Mouse (Mus musculus) kidney, postnatal 0 days (tissue): ENCODE measurements around the gene Gm42791. TPM values are rescaled to one million over a fixed set of nuclear protein-coding genes. Genes with fewer than 3 reads are reported as not detected.

ENCODE experiments used
- ATAC-seq: fragments of 200-750 bp; cut with Nextera tagmentation; replicated peaks from 2 replicates; pipeline ENCODE4 v1.8.0; 2017; ENCODE audit warnings: low read depth, moderate number of reproducible peaks, moderate TSS enrichment, moderate library complexity; ENCODE audit not compliant: low FRiP score
- DNase-seq: peaks from one replicate; pipeline ENCODE4 v3.0.0-alpha.2; 2016; ENCODE audit warnings: low spot score
- H3K27ac ChIP-seq: fragments of 300-500 bp; sonication (generic); 2 replicates; pipeline ENCODE4 v1.5.1; 2014; ENCODE audit warnings: mild to moderate bottlenecking
- H3K27me3 ChIP-seq: fragments of 300-500 bp; sonication (generic); 2 replicates; pipeline ENCODE4 v1.6.1; 2014; ENCODE audit warnings: low read length, mixed read lengths; ENCODE audit not compliant: insufficient read depth
- H3K36me3 ChIP-seq: fragments of 300-500 bp; sonication (generic); 2 replicates; pipeline ENCODE4 v1.6.1; 2014; ENCODE audit warnings: low read length, mixed read lengths; ENCODE audit not compliant: insufficient read depth
- H3K4me1 ChIP-seq: fragments of 300-500 bp; sonication (generic); replicated peaks from 2 replicates; pipeline ENCODE4 v1.6.1; 2014; ENCODE audit warnings: antibody characterized with exemption, low read length, mixed read lengths; ENCODE audit not compliant: insufficient read depth
- H3K4me2 ChIP-seq: fragments of 300-500 bp; sonication (generic); 2 replicates; pipeline ENCODE4 v1.6.1; 2014; ENCODE audit warnings: mild to moderate bottlenecking, low read length, moderate library complexity, mixed read lengths
- H3K4me3 ChIP-seq: fragments of 300-500 bp; sonication (generic); replicated peaks from 2 replicates; pipeline ENCODE4 v1.5.1; 2014; ENCODE audit warnings: low read depth, low read length
- H3K9ac ChIP-seq: fragments of 300-500 bp; sonication (generic); 2 replicates; pipeline ENCODE4 v1.6.1; 2014; ENCODE audit warnings: low read depth, low read length
- H3K9me3 ChIP-seq: fragments of 300-500 bp; sonication (generic); replicated peaks from 2 replicates; pipeline ENCODE4 v1.6.1; 2016; ENCODE audit warnings: low read length, inconsistent platforms, mixed read lengths
- CTCF ChIP-seq: IDR thresholded peaks from 2 replicates; pipeline ENCODE4 v1.5.1; 2016; ENCODE audit warnings: antibody characterized with exemption, low read depth, mild to moderate bottlenecking, moderate library complexity
- WGBS: fragments of 180-500 bp; shearing (Covaris S2); extraction: QIAGEN DNeasy Blood & Tissue Kit; methylation state at CpG from one replicate; pipeline ENCODE4 v1.1.7; 2014; 5-methylcytosine and 5-hydroxymethylcytosine counted together
- polyA plus RNA-seq: library from polyadenylated mRNA; unstranded; fragments of >200 nt; fragmentation: Nextera tagmentation; extraction: Ambion mirVana; gene quantifications from 2 replicates; pipeline ENCODE4 v1.2.1, GENCODE M21; 2015

Gene Gm42791
- polyA plus RNA-seq, 1 experiment from 2014 or later, result not detected

DNA sequence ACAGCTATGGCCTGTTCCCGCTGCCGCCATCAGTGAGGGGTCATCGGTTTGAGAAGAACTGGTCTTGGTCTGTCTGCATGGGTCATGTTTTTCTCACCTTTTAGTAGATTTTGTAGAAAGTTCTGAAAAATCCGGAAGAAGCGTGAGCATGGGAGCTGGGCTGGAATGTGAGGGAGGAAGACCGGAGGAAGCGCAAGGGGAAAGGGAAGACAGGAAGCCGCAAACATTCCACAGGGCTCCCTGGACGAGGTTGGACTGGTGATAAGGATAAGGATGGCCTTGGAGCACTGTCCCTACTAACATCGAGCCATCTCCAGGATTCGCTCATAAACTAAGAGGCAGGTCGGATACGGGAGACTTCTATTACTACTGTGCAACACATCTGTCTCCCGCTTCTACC, 3.6 kb upstream of the Gm42791 start:
- Histone ChIP-seq H3K36me3 (no peaks in the 10 kb centered on the region), H3K4me2 (no peak overlapping the region), H3K9ac (no peak overlapping the region), H3K9me3 (no peaks in the 10 kb centered on the region), H3K4me1 (peaks cover 18% of the 10 kb centered on the region), H3K27ac (no peak overlapping the region), H3K4me3 (no peak overlapping the region), H3K27me3 (no peaks in the 10 kb centered on the region)
- no peak for TF ChIP-seq CTCF
- WGBS, result 61% methylated on average over 14 of the region's 14 CpGs
- ATAC-seq, result no peak
- DNase-seq, result peak; percentile 43

DNA sequence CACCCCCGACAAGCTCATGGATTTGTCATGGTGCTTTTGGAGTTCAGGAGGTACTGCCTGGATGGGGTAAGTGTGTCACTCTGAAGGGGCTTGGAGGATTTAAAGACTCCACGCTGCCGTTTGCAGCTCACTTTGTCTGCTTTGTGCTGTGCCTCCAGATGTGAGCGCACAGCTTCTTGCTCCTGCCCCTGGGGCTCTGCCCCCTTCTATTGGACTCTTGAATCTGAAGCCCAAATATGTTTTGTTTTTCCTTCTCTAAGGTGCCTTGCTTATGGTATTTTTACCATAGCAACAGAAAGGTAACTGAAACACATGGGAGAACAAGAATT, 1.7 kb upstream of the Gm42791 start:
- no peak for TF ChIP-seq CTCF
- 61% methylated on average over 4 of the region's 4 CpGs for WGBS
- peaks cover 12% of the 10 kb centered on the region for H3K4me1 ChIP-seq
- DNase-seq (no peak), ATAC-seq (no peak)
- no peaks in the 10 kb centered on the region for H3K9me3 ChIP-seq
- no peaks in the 10 kb centered on the region for H3K36me3 ChIP-seq
- no peak overlapping the region for H3K4me2 ChIP-seq
- H3K4me3 ChIP-seq, result no peak overlapping the region
- no peaks in the 10 kb centered on the region for H3K27me3 ChIP-seq
- H3K27ac ChIP-seq, result peak overlapping the region; percentile 95
- no peak overlapping the region for H3K9ac ChIP-seq

DNA sequence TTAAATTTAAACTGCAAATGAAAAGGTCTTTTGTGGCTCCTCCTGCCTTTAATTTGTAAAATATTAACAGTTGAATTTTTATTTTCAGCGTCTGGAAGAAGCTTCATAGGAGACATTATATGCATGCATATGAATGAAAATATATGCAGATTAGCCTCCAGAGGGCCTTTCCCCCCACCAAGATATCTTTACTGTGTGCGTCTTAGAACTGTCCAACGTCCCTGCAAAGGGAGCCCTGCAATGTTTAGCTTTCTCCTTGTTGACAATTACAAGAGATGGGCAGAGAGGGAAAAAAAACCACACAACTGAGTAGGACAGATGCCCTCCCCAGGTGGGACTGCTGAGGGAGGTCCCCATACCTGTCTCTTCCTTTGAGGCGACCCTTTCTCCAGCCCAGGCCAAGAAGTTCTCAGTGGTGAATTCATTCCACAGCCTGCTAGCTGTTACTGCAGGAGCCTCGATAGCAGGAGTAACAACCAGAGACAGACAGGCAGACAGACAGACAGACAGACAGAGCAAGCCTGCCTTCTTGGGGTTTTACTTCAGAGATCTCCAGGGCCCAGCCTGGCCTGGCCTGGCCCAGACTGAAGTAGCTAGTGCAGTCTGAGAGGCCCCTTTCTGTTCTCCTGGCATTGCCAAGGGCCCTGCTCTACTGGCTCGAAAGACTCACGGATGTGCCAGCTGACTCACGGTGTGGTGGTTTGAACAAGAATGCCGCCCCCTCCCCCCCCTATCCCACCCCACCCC, 1.2 kb upstream of the Gm42791 start:
- WGBS, result 62% methylated on average over 9 of the region's 9 CpGs
- H3K9me3 ChIP-seq, result no peaks in the 10 kb centered on the region
- no peaks in the 10 kb centered on the region for H3K36me3 ChIP-seq
- DNase-seq (no peak), ATAC-seq (no peak; the same call in 1 of the 2 replicates)
- no peak overlapping the region for H3K4me3 ChIP-seq
- no peak for TF ChIP-seq CTCF
- H3K27me3 ChIP-seq, result no peaks in the 10 kb centered on the region
- no peak overlapping the region for H3K9ac ChIP-seq
- H3K4me1 ChIP-seq, result peaks cover 12% of the 10 kb centered on the region
- H3K27ac ChIP-seq, result peak overlapping the region; percentile 95
- H3K4me2 ChIP-seq, result no peak overlapping the region

- Histone ChIP-seq H3K9me3 (no peaks in the 10 kb centered on the region; the same call in 1 of the 2 replicates), H3K4me3 (peak overlapping the region; percentile 35), H3K27me3 (no peaks in the 10 kb centered on the region), H3K27ac (peak overlapping the region; percentile 95), H3K4me1 (peaks cover 20% of the 10 kb centered on the region), H3K36me3 (no peaks in the 10 kb centered on the region), H3K9ac (peak overlapping the region; percentile 61), H3K4me2 (peak overlapping the region; percentile 77)
- TF ChIP-seq CTCF, result no peak
- 40% methylated on average over 7 of the region's 7 CpGs for WGBS
- DNase-seq, result no peak
- no peak for ATAC-seq
These were observed 639 bp downstream of the Gm42791 start for GRCm38 (mm10) chr5:148994311-148994705.

- H3K27ac ChIP-seq, result no peak overlapping the region
- DNase-seq (no peak), ATAC-seq (no peak)
- TF ChIP-seq CTCF, result no peak
- H3K27me3 ChIP-seq, result no peaks in the 10 kb centered on the region
- no peak overlapping the region for H3K4me3 ChIP-seq
- no peaks in the 10 kb centered on the region; the same call in 1 of the 2 replicates for H3K9me3 ChIP-seq
- no peaks in the 10 kb centered on the region for H3K36me3 ChIP-seq
- no peak overlapping the region for H3K4me2 ChIP-seq
- no peak overlapping the region for H3K9ac ChIP-seq
- H3K4me1 ChIP-seq, result peaks cover 20% of the 10 kb centered on the region
- WGBS, result 86% methylated on average over 11 of the region's 11 CpGs
These were observed 2.3 kb downstream of the Gm42791 start for GRCm38 (mm10) chr5:148992598-148992997.

DNA sequence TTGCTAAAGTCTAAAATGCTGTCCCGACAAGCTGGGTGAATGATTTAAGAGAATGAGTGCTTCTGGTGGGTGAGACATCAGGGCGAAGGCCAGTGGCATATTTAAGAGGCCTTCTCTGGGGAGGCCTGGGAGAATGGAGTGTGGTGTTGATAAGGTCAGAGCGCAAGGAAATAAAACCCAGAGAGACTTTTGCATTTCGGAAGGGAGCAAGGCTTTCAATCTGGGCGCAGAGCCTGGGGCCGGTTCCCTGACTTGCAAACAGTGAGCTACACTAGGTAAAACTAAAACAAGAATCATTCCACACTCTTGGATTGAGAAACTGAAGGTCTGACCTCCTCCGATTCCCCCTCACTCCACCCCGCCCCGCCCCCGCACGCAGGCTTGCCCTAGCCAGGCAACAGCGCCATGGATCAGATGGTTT, 4.0 kb downstream of the Gm42791 start:
- Histone ChIP-seq H3K27me3 (no peaks in the 10 kb centered on the region), H3K27ac (peak overlapping the region; percentile 85), H3K36me3 (no peaks in the 10 kb centered on the region), H3K4me3 (no peak overlapping the region), H3K9ac (peak overlapping the region; percentile 35; the same call in 1 of the 2 replicates), H3K4me2 (peak overlapping the region; percentile 25), H3K9me3 (no peaks in the 10 kb centered on the region; the same call in 1 of the 2 replicates), H3K4me1 (peaks cover 12% of the 10 kb centered on the region; the same call in 1 of the 2 replicates)
- ATAC-seq (no peak), DNase-seq (peak; percentile 72)
- 24% methylated on average over 12 of the region's 12 CpGs for WGBS
- no peak for TF ChIP-seq CTCF
